Mouse (Mus musculus): Measurements from ENCODE around the gene Gm12248.

DNA sequence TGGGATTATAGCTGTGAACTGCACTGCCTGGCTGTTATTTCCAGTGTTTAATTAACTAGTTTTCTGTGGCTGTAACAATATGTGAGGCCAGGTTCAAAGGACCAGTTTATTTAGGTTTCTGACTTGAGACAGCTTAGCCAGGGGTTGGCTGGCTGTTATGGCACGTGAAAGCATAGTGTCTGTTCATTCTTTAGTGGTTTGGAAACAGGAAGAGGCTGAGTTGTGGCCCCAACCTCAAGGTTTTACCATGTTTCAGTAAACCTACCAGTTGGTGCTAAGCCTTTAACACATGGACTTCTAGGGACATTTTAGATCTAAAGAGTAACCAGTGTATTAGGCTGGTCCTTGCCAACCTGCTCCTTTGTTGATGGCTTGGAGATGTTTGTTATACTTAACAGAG, 23.6 kb upstream of the Gm12248 start:
- no peak for TF ChIP-seq POLR2A (IDR thresholded peaks at IDR 0.05; ENCODE audit: insufficient read length, low read depth)
- no peak for TF ChIP-seq REST (IDR thresholded peaks at IDR 0.05; ENCODE audit: insufficient read depth, insufficient read length)
- no peak for TF ChIP-seq TCF12 (IDR thresholded peaks at IDR 0.05; ENCODE audit: insufficient read depth, poor library complexity, severe bottlenecking)
- no peak for TF ChIP-seq USF1 (IDR thresholded peaks at IDR 0.05; ENCODE audit: low read depth)
- no peak for TF ChIP-seq MAX (IDR thresholded peaks at IDR 0.05; ENCODE audit: low read depth)
- no peak for TF ChIP-seq CEBPB (IDR thresholded peaks at IDR 0.05; ENCODE audit: insufficient read depth, poor library complexity, severe bottlenecking)
- TF ChIP-seq E2F4 (IDR thresholded peaks at IDR 0.05; ENCODE audit: insufficient read depth): no peak
- TF ChIP-seq POLR2AphosphoS2 (IDR thresholded peaks at IDR 0.05; ENCODE audit: insufficient read length, low read depth): no peak
